Mouse (Mus musculus) left cerebral cortex, adult 2 months (tissue): ENCODE data around the gene Lrrc8d. TPM values are rescaled to one million over a fixed set of nuclear protein-coding genes. Genes with fewer than 3 reads are reported as not detected.

ENCODE experiments used
- DNase-seq, 2 experiments: peaks; one replicate each; pipeline ENCODE4 v3.0.0; 2021 to 2022; ENCODE audit warnings: low spot score in 2 of 2, mixed read lengths in 1 of 2; ENCODE audit errors: extremely low spot score in 1 of 2
- H3K27ac ChIP-seq: fragments of 200-600 bp; 2 replicates; pipeline ENCODE4 v1.8.1; 2022
- H3K4me3 ChIP-seq: fragments of 200-600 bp; 2 replicates; pipeline ENCODE4 v1.8.1; 2022
- CTCF ChIP-seq: fragments of 200-600 bp; IDR thresholded peaks from 2 replicates; pipeline ENCODE4 v1.8.1; 2022; ENCODE audit warnings: antibody characterized with exemption, mild to moderate bottlenecking, moderate library complexity
- intact Hi-C: fragments of 180-260 bp; cut with DNase I; formaldehyde crosslinking; loops from one replicate; pipeline ENCODE4 v1.15.1; 2025
- total RNA-seq, 2 experiments: library from RNA; stranded (reverse); gene quantifications; 2 replicates each; pipeline ENCODE4 v1.2.3; 2021

The Lrrc8d gene
- total RNA-seq, 2 experiments from 2014 or later, result 35.6 to 39.0 TPM

- TF ChIP-seq CTCF, result no peak
- peak within 1 kb of the TSS; percentile 85 for H3K27ac ChIP-seq
- H3K4me3 ChIP-seq, result peak within 1 kb of the TSS; percentile 85
- peak; percentile 85 to 86 for DNase-seq
- intact Hi-C loops, result no loop called here
These were observed 176.5 kb downstream of the Lrrc8d start, which contains the start of gene Zfp326 for GRCm38 (mm10) chr5:105876068-105876924. TSS of gene Zfp326 (plus strand) at chr5:105876565.

- intact Hi-C loops, result no loop called here
- peak overlapping the region; percentile 85 for H3K27ac ChIP-seq
- peak overlapping the region; percentile 85 for H3K4me3 ChIP-seq
- no peak for TF ChIP-seq CTCF
- peak in 1 of 2 experiments; percentile 32 for DNase-seq
These were observed 177.4 kb downstream of the Lrrc8d start for GRCm38 (mm10) chr5:105876925-105877774.

Other genes starting within 250 kb of the Lrrc8d start
- 10 to 100 TPM; 32.7 to 37.5 TPM for gene Lrrc8c, start 180.6 kb upstream of the Lrrc8d start, total RNA-seq
- gene Zfp326, start 176.6 kb downstream of the Lrrc8d start, total RNA-seq, result 10 to 100 TPM; 35.9 to 37.9 TPM